Mouse (Mus musculus): ENCODE measurements around the gene Folr1.

Folr1 gene

GRCm38 (mm10) chr7:101870629-101871028 lies at the start of gene Folr1:
Gene Folr1, minus strand, starts transcription at chr7:101870788.
- no peak for DNase-seq (ENCODE audit: low spot score)

GRCm38 (mm10) chr7:101918071-101918470 lies 47.5 kb upstream of the Folr1 start:
- no peak for DNase-seq (ENCODE audit: low spot score)

GRCm38 (mm10) chr7:101911982-101912381 lies 41.4 kb upstream of the Folr1 start:
- no peak for DNase-seq (ENCODE audit: low spot score)

- no peak for DNase-seq (ENCODE audit: low spot score)
Measured at GRCm38 (mm10) chr7:101910138-101910537, 39.5 kb upstream of the Folr1 start.

- no peak for DNase-seq (ENCODE audit: low spot score)
Measured at GRCm38 (mm10) chr7:101908367-101908766, 37.8 kb upstream of the Folr1 start.

- no peak for DNase-seq (ENCODE audit: low spot score)
Measured at GRCm38 (mm10) chr7:101906696-101907095, 36.1 kb upstream of the Folr1 start.

GRCm38 (mm10) chr7:101906287-101906681 lies 35.7 kb upstream of the Folr1 start, which contains the start of gene Tomt:
Gene Tomt, minus strand, starts transcription at chr7:101906359.
- DNase-seq (ENCODE audit: low spot score) = no peak

GRCm38 (mm10) chr7:101905561-101906286 lies 35.1 kb upstream of the Folr1 start, which contains the start of gene Lamtor1:
Gene Lamtor1, plus strand, starts transcription at chr7:101905904.
- DNase-seq (ENCODE audit: low spot score) = peak; percentile 98

- DNase-seq (ENCODE audit: low spot score) = no peak
Measured at GRCm38 (mm10) chr7:101902846-101903245, 32.3 kb upstream of the Folr1 start.

GRCm38 (mm10) chr7:101901969-101902368 lies 31.4 kb upstream of the Folr1 start:
- no peak for DNase-seq (ENCODE audit: low spot score)

- no peak for DNase-seq (ENCODE audit: low spot score)
Measured at GRCm38 (mm10) chr7:101900331-101901097, 29.9 kb upstream of the Folr1 start.

GRCm38 (mm10) chr7:101896104-101897066 lies 25.8 kb upstream of the Folr1 start:
- DNase-seq (ENCODE audit: low spot score) = peak; percentile 84

- no peak for DNase-seq (ENCODE audit: low spot score)
Measured at GRCm38 (mm10) chr7:101895695-101896094, 25.1 kb upstream of the Folr1 start.

- no peak for DNase-seq (ENCODE audit: low spot score)
Measured at GRCm38 (mm10) chr7:101888460-101888859, 17.9 kb upstream of the Folr1 start.

GRCm38 (mm10) chr7:101886274-101886673 lies 15.7 kb upstream of the Folr1 start:
- DNase-seq (ENCODE audit: low spot score) = no peak

- DNase-seq (ENCODE audit: low spot score) = no peak
Measured at GRCm38 (mm10) chr7:101884160-101884559, 13.6 kb upstream of the Folr1 start.

GRCm38 (mm10) chr7:101882413-101883154 lies 12.0 kb upstream of the Folr1 start:
- DNase-seq (ENCODE audit: low spot score) = no peak

GRCm38 (mm10) chr7:101880855-101881254 lies 10.3 kb upstream of the Folr1 start:
- DNase-seq (ENCODE audit: low spot score) = no peak

GRCm38 (mm10) chr7:101875978-101876377 lies 5.4 kb upstream of the Folr1 start:
- no peak for DNase-seq (ENCODE audit: low spot score)

GRCm38 (mm10) chr7:101871296-101871695 lies 708 bp upstream of the Folr1 start:
- no peak for DNase-seq (ENCODE audit: low spot score)

GRCm38 (mm10) chr7:101869163-101869500 lies 1.5 kb downstream of the Folr1 start:
- no peak for DNase-seq (ENCODE audit: low spot score)
